ENCODE assay signal across 22 mouse cellular contexts in the genomic region with DNA sequence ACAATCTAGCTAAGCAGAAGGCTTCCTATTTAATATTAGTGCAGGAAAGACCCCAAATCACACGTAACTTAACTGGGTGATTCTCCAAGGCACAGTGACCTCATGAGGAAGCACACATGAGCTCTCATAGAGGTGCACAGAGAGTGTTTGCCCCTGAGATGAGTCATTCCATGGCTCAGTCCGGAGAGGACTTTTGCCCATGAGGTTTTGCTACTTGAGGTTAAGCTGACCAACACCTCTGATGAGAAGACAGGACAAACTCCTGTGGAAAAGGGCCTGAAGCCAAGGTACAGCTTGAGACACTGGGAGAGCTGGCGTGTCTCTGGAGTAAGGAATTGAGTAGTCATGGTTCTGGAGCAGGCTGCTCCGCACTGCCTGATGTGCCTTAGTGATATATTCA.
"Had no signal": no experiment of that assay in that cellular context is flagged by ENCODE, and none has a peak within 500 bp of the region (broad histone marks: within the 10 kb centered on the region; RNA-seq: fewer than 3 reads in every experiment).

No protein-coding gene starts in this region.

- H3K27ac ChIP-seq: liver, embryonic 15.5 days; lung, embryonic 15.5 days; macrophage; midbrain, embryonic 13.5 days; neural tube, embryonic 13.5 days; neural tube, embryonic 15.5 days; stomach, embryonic 15.5 days; stomach, postnatal 0 days had no signal

- H3K4me3 ChIP-seq: liver, embryonic 15.5 days; lung, embryonic 15.5 days; midbrain, embryonic 13.5 days; myocyte; neural tube, embryonic 13.5 days; neural tube, embryonic 15.5 days; stomach, embryonic 15.5 days had no signal

- ATAC-seq: liver, postnatal 0 days; lung, postnatal 0 days; midbrain, embryonic 13.5 days; midbrain, embryonic 16.5 days had no signal

- H3K4me1 ChIP-seq: liver, embryonic 15.5 days; lung, embryonic 15.5 days; midbrain, embryonic 13.5 days; neural tube, embryonic 13.5 days; neural tube, embryonic 15.5 days; stomach, embryonic 15.5 days had no signal

- H3K9me3 ChIP-seq: liver, embryonic 15.5 days; lung, embryonic 15.5 days; midbrain, embryonic 13.5 days; neural tube, embryonic 13.5 days; neural tube, embryonic 15.5 days; stomach, embryonic 15.5 days had no signal

- DNase-seq: liver, postnatal 0 days; lung, adult 2 months; lung, postnatal 14 days; lung, postnatal 36 days; retina, postnatal 1 day; right cerebral cortex, adult 18-20 months; right cerebral cortex, postnatal 14 days; thymus, adult 2 months; thymus, postnatal 25 days; thymus, postnatal 4 days had no signal

- H3K4me2 ChIP-seq: liver, embryonic 15.5 days; lung, embryonic 15.5 days; midbrain, embryonic 11.5 days; midbrain, embryonic 13.5 days; neural tube, embryonic 13.5 days; neural tube, embryonic 15.5 days; stomach, embryonic 15.5 days had no signal

- H3K27me3 ChIP-seq: liver, embryonic 15.5 days; lung, embryonic 15.5 days; midbrain, embryonic 13.5 days; neural tube, embryonic 13.5 days; neural tube, embryonic 15.5 days; stomach, embryonic 15.5 days had no signal

- H3K36me3 ChIP-seq: liver, embryonic 15.5 days; lung, embryonic 15.5 days; midbrain, embryonic 13.5 days; neural tube, embryonic 13.5 days; neural tube, embryonic 15.5 days; stomach, embryonic 15.5 days had no signal

- H3K9ac ChIP-seq: liver, embryonic 15.5 days; liver, postnatal 0 days; lung, embryonic 15.5 days; midbrain, embryonic 13.5 days; neural tube, embryonic 13.5 days; neural tube, embryonic 15.5 days; stomach, embryonic 15.5 days had no signal
